Mouse (Mus musculus) limb, embryonic 15.5 days (tissue): ENCODE results near the gene Slc9a9. TPM values are rescaled to one million over a fixed set of nuclear protein-coding genes. Genes with fewer than 3 reads are reported as not detected.

Experiments
- ATAC-seq: fragments of 200-750 bp; cut with Nextera tagmentation; 2 replicates; pipeline ENCODE4 v1.8.0; 2017; ENCODE audit warnings: low read depth, moderate TSS enrichment; ENCODE audit not compliant: insufficient number of reproducible peaks, low FRiP score, low TSS enrichment
- H3K27ac ChIP-seq: fragments of 300-500 bp; sonication (generic); 2 replicates; pipeline ENCODE4 v1.5.1; 2015; ENCODE audit warnings: moderate library complexity, mild to moderate bottlenecking, inconsistent platforms
- H3K27me3 ChIP-seq: fragments of 300-500 bp; sonication (generic); 2 replicates; pipeline ENCODE4 v1.6.1; 2015; ENCODE audit warnings: inconsistent platforms
- H3K36me3 ChIP-seq: fragments of 300-500 bp; sonication (generic); 2 replicates; pipeline ENCODE4 v1.6.1; 2015; ENCODE audit warnings: inconsistent platforms
- H3K4me1 ChIP-seq: fragments of 300-500 bp; sonication (generic); 2 replicates; pipeline ENCODE4 v1.6.1; 2015; ENCODE audit warnings: inconsistent platforms
- H3K4me2 ChIP-seq: fragments of 300-500 bp; sonication (generic); 2 replicates; pipeline ENCODE4 v1.6.1; 2015; ENCODE audit warnings: mild to moderate bottlenecking, inconsistent platforms
- H3K4me3 ChIP-seq: fragments of 300-500 bp; sonication (generic); 2 replicates; pipeline ENCODE4 v1.5.1; 2015; ENCODE audit warnings: mild to moderate bottlenecking, inconsistent platforms
- H3K9ac ChIP-seq: fragments of 300-500 bp; sonication (generic); 2 replicates; pipeline ENCODE4 v1.6.1; 2015; ENCODE audit warnings: inconsistent platforms
- H3K9me3 ChIP-seq: fragments of 300-500 bp; sonication (generic); 2 replicates; pipeline ENCODE4 v1.6.1; 2016; ENCODE audit warnings: inconsistent platforms
- WGBS: fragments of 180-500 bp; shearing (Covaris S2); methylation state at CpG from one replicate; pipeline ENCODE4 v1.1.7; 2015; 5-methylcytosine and 5-hydroxymethylcytosine counted together
- polyA plus RNA-seq: library from polyadenylated mRNA; unstranded; fragments of >200 nt; fragmentation: Nextera tagmentation; extraction: Ambion mirVana; gene quantifications from 2 replicates; pipeline ENCODE4 v1.2.1, GENCODE M21; 2015

Gene Slc9a9
- polyA plus RNA-seq, 1 experiment from 2014 or later: 6.1 TPM

DNA sequence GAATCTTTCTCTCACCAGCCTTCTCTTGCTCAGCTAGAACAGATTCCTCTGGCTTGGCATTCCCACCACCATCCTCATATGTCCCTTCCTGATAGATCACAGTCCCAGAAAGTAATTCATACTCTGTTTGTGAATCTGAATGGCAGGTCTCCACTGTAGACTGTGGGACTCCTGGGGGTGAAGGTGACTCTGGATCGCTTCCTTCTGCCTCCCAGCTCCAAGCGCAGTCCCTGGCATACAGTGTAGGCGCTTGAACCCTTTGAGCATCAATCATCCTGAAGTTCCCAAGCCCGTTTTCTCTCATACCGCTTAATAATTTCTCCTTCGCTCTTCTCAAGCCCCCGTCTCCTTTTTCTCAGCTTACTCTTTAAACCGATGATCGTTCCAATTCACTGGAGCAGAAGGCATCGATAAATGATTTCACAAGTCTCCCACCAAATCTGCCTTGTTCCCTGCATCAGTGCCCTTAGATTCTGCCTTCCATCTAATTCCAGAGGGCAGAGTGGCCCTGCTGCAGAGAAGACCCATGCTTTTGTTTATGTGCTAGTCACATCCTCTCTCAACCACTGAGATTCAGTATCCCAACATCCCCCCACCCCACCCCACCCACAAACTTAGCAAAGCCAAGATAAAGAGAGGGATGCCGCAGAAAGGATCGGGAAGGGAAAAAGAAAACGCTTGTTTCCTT is 401.3 kb downstream of the Slc9a9 start:
- H3K4me3 ChIP-seq: no peak overlapping the region
- no peaks in the 10 kb centered on the region for H3K36me3 ChIP-seq
- H3K9me3 ChIP-seq: no peaks in the 10 kb centered on the region
- H3K27ac ChIP-seq: no peak overlapping the region
- H3K27me3 ChIP-seq: no peaks in the 10 kb centered on the region
- H3K4me2 ChIP-seq: no peak overlapping the region
- no peak overlapping the region for H3K9ac ChIP-seq
- no peak for ATAC-seq
- WGBS: 88% methylated on average over 13 of the region's 13 CpGs
- peaks cover 22% of the 10 kb centered on the region for H3K4me1 ChIP-seq

DNA sequence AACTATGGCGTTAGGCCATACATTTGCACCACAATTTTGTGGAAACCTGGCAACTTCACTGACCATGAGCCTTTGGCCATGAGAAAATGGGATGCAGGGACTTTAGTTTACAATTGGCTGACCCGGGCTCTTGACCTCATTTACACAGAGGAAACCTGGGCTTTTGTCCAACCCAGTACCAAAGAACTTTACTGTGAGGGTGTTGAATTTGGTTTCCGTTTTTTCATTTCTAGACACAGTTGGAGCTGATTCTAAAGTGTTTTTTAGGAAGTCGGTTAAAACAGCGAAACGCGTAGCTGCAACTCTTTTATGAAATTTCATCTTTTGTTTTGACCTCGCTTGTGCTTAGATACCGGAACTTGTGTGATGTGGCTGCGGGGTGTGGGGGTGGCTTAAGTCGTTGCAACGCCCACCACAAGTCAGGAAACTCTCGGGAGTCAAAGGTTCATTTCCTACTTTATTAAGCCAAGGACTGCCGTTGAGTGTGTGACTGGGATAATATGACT is 402.8 kb downstream of the Slc9a9 start:
- ATAC-seq: no peak
- Histone ChIP-seq H3K4me3 (no peak overlapping the region), H3K27ac (peak overlapping the region; percentile 22), H3K9me3 (no peaks in the 10 kb centered on the region), H3K4me2 (no peak overlapping the region), H3K27me3 (no peaks in the 10 kb centered on the region), H3K4me1 (peaks cover 24% of the 10 kb centered on the region), H3K36me3 (no peaks in the 10 kb centered on the region), H3K9ac (no peak overlapping the region)
- WGBS: 60% methylated on average over 14 of the region's 14 CpGs

- Histone ChIP-seq H3K27me3 (no peaks in the 10 kb centered on the region), H3K4me1 (peaks cover 24% of the 10 kb centered on the region), H3K36me3 (no peaks in the 10 kb centered on the region), H3K9me3 (no peaks in the 10 kb centered on the region), H3K9ac (no peak overlapping the region), H3K27ac (no peak overlapping the region), H3K4me3 (no peak overlapping the region), H3K4me2 (no peak overlapping the region)
- WGBS: 37% methylated on average over 8 of the region's 8 CpGs
- no peak for ATAC-seq
Observed at GRCm38 (mm10) chr9:95073691-95074090, 404.0 kb downstream of the Slc9a9 start.

DNA sequence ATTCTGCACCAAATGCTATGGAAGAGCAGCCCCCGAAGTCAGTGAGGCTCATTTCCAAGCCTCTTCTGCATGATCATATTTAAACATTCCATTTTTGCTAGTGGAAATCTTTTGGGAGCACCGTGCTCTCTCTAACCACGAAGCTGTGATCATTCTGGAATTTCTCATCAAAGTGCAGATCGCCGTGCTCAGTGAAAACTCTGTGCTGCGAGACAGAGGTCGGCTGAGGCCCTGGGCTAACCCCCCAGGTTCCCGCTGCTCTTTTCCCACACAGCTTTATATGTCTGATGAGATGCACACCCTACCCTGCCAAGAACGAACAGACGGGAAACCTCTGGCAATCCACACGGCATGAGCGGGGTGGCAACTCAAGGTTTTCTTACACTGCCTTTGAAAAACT is 406.1 kb downstream of the Slc9a9 start:
- no peaks in the 10 kb centered on the region for H3K36me3 ChIP-seq
- H3K27me3 ChIP-seq: no peaks in the 10 kb centered on the region
- H3K4me1 ChIP-seq: peaks cover 24% of the 10 kb centered on the region
- no peak overlapping the region for H3K27ac ChIP-seq
- ATAC-seq: no peak
- H3K9ac ChIP-seq: no peak overlapping the region
- no peak overlapping the region for H3K4me2 ChIP-seq
- no peaks in the 10 kb centered on the region for H3K9me3 ChIP-seq
- WGBS: 43% methylated on average over 12 of the region's 12 CpGs
- H3K4me3 ChIP-seq: no peak overlapping the region

DNA sequence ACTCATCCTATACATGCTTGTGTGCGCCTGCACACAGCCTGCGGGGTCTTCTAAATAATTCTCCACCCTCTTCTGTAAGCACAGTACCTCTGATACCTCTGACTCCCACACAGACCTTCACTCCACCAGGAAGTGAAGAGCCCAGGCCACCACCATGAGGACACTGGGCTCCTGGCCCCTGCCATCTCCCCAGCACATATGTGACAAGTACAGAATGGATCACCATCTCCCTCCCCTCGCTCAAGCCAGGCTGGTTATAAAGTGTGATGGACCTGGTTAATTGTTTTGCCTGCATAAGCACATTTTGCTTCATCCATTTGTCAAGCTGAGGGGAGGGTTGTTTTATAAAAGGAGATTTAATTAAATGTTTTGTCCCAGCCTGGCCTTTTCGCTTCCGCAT is 408.2 kb downstream of the Slc9a9 start:
- WGBS: 82% methylated on average over 5 of the region's 5 CpGs
- Histone ChIP-seq H3K9me3 (no peaks in the 10 kb centered on the region), H3K27ac (no peak overlapping the region), H3K36me3 (no peaks in the 10 kb centered on the region), H3K4me1 (peaks cover 16% of the 10 kb centered on the region), H3K27me3 (no peaks in the 10 kb centered on the region), H3K4me2 (no peak overlapping the region), H3K4me3 (no peak overlapping the region), H3K9ac (no peak overlapping the region)
- no peak for ATAC-seq

GRCm38 (mm10) chr9:95078626-95079025 is 408.9 kb downstream of the Slc9a9 start:
- Histone ChIP-seq H3K36me3 (no peaks in the 10 kb centered on the region), H3K9ac (no peak overlapping the region), H3K27ac (no peak overlapping the region), H3K4me1 (peaks cover 12% of the 10 kb centered on the region; the same call in 1 of the 2 replicates), H3K4me3 (no peak overlapping the region), H3K27me3 (no peaks in the 10 kb centered on the region), H3K4me2 (no peak overlapping the region), H3K9me3 (no peaks in the 10 kb centered on the region)
- WGBS: 67% methylated on average over 3 of the region's 3 CpGs
- no peak for ATAC-seq

GRCm38 (mm10) chr9:95079951-95080350 is 410.2 kb downstream of the Slc9a9 start:
- Histone ChIP-seq H3K4me1 (0 out of 2 replicates have a peak, but pooled peaks cover 7% of the 10 kb centered on the region), H3K4me3 (no peak overlapping the region), H3K36me3 (no peaks in the 10 kb centered on the region), H3K27me3 (no peaks in the 10 kb centered on the region), H3K4me2 (no peak overlapping the region), H3K9ac (no peak overlapping the region), H3K27ac (no peak overlapping the region), H3K9me3 (no peaks in the 10 kb centered on the region)
- ATAC-seq: no peak

DNA sequence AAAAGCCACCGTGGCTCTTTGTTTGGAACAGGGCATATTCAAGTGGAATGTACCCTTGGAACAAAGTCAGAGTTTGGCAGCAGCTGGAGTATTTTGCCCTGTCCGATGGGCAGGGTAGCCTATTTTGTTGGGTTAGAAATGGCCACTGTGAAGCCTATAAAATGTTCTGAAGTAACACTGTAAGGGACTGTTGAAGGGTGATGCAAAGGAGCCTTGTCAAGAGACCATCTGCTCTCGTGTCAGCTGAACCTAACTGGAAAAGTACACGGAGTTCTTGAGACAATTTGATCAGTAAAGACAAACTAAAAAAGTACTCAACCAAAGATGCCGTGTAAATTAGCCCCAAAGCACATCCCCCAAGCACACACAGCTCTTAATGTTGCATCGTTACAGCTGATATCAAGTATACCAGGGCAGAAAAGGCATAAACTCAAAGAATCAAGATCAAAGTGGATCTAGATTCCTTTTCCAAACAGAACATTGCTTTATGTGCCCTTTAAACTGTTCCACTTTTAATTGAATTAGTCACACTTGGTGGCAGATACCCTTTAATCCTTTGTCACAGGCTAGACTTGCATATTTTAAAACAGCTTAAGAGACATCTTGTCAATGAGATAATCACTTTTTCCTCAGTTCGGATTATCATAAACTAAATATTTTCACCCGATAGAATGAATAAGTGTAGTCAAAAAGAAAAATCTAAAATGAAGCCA is 416.6 kb downstream of the Slc9a9 start:
- Histone ChIP-seq H3K27me3 (no peaks in the 10 kb centered on the region), H3K4me1 (0 out of 2 replicates have a peak, but pooled peaks cover 3% of the 10 kb centered on the region), H3K27ac (no peak overlapping the region), H3K4me2 (no peak overlapping the region), H3K9ac (no peak overlapping the region), H3K4me3 (no peak overlapping the region), H3K9me3 (no peaks in the 10 kb centered on the region), H3K36me3 (no peaks in the 10 kb centered on the region)
- WGBS: 68% methylated on average over 8 of the region's 8 CpGs
- no peak for ATAC-seq

DNA sequence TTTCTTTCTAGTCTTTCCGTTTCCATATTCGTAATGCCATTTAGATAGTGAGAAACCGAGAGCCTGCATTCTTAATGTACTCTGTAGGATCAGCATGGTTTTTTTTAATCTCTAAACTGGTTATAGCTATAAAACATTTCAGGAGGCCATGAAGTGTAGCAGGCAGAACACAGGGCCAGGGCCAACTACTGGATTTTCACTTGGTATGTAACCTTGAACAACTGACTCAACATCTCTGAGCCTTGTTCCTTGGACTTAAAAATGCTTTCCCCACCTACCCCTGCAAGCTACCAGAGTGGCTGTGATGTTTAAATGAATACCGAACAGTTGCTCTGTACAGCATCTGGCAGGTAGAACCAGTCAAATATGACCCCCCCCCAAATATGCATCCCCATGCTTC is 418.5 kb downstream of the Slc9a9 start:
- no peaks in the 10 kb centered on the region for H3K27me3 ChIP-seq
- no peak overlapping the region for H3K9ac ChIP-seq
- no peak overlapping the region for H3K4me2 ChIP-seq
- H3K4me3 ChIP-seq: no peak overlapping the region
- H3K4me1 ChIP-seq: 0 out of 2 replicates have a peak, but pooled peaks cover 3% of the 10 kb centered on the region
- ATAC-seq: no peak
- no peaks in the 10 kb centered on the region for H3K36me3 ChIP-seq
- no peak overlapping the region for H3K27ac ChIP-seq
- 95% methylated on average over 4 of the region's 4 CpGs for WGBS
- H3K9me3 ChIP-seq: no peaks in the 10 kb centered on the region

GRCm38 (mm10) chr9:95089050-95089449 is 419.3 kb downstream of the Slc9a9 start:
- Histone ChIP-seq H3K9ac (no peak overlapping the region), H3K4me2 (no peak overlapping the region), H3K36me3 (no peaks in the 10 kb centered on the region), H3K27me3 (no peaks in the 10 kb centered on the region), H3K4me3 (no peak overlapping the region), H3K27ac (no peak overlapping the region), H3K4me1 (0 out of 2 replicates have a peak, but pooled peaks cover 3% of the 10 kb centered on the region), H3K9me3 (no peaks in the 10 kb centered on the region)
- no peak for ATAC-seq
- WGBS: 52% methylated on average over 6 of the region's 6 CpGs

DNA sequence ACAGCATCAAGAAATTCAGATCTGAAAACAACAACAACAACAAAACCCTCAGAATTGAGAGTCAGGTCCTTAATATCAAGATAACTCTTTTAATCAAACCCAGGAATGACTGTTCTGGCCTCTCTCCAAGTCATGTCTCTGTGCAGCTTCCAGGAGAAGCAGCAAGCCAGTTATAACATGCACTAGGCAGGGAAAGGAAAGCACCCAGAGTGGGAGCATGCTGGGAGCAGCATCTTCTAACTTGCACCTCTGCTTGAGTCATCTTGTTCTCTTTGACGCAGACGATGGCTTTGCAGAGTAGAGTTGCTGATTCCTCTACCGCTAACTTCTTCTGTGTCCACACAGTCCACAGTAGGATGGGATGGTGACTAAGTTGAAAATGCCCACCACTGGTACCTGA is 426.8 kb downstream of the Slc9a9 start:
- Histone ChIP-seq H3K4me2 (no peak overlapping the region), H3K27me3 (no peaks in the 10 kb centered on the region), H3K36me3 (no peaks in the 10 kb centered on the region), H3K27ac (no peak overlapping the region), H3K4me1 (peaks cover 4% of the 10 kb centered on the region; the same call in 1 of the 2 replicates), H3K4me3 (no peak overlapping the region), H3K9ac (no peak overlapping the region), H3K9me3 (no peaks in the 10 kb centered on the region)
- ATAC-seq: no peak
- WGBS: 81% methylated on average over 3 of the region's 3 CpGs

GRCm38 (mm10) chr9:95105768-95106167 is 436.1 kb downstream of the Slc9a9 start:
- no peak for ATAC-seq
- no peaks in the 10 kb centered on the region for H3K9me3 ChIP-seq
- H3K4me1 ChIP-seq: no peaks in the 10 kb centered on the region
- 91% methylated on average over 6 of the region's 6 CpGs for WGBS
- no peak overlapping the region for H3K9ac ChIP-seq
- no peaks in the 10 kb centered on the region for H3K36me3 ChIP-seq
- no peaks in the 10 kb centered on the region for H3K27me3 ChIP-seq
- no peak overlapping the region for H3K4me3 ChIP-seq
- no peak overlapping the region for H3K27ac ChIP-seq
- H3K4me2 ChIP-seq: no peak overlapping the region
